Mouse (Mus musculus): ENCODE data around the gene 1700012B09Rik.
A peak's percentile ranks its signal among the peaks of the same experiment; 100 is the strongest.

The 1700012B09Rik gene

DNA sequence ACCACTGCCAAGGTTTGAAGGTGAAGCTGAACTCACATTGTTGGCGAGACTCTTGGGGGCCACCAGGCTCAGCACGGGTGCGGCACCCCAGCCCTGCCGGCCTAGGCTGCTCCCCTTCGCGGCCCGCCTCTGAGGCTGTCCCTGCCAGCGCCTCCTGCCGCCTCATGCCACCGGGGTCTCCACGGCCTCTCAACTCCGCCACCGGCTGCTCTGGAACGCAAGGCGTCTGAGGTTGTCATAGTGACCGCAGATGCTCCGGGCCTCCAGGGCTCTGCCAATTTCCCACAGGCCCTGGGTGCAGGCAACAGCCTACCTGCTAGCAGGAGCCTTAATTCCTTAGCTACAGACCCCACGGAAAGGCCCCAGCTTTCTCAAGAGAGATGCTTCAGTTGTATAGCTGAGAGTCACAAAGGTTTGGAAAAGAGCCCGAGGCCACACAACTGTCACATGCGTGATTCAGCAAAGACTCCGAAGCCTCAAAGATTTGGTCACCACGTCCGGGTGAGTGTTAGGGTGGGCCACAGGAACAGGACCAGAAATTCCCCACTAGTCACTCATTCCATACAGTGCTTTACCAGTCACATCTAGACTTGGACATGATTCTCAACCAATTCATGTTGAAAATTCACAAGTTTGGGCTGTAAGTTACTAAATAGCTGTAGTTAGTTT lies at the start of gene 1700012B09Rik:
Gene 1700012B09Rik, minus strand, starts transcription at position 228 of the 669 bp plus-strand sequence.
- DNase-seq (ENCODE audit: low spot score), result no peak

DNA sequence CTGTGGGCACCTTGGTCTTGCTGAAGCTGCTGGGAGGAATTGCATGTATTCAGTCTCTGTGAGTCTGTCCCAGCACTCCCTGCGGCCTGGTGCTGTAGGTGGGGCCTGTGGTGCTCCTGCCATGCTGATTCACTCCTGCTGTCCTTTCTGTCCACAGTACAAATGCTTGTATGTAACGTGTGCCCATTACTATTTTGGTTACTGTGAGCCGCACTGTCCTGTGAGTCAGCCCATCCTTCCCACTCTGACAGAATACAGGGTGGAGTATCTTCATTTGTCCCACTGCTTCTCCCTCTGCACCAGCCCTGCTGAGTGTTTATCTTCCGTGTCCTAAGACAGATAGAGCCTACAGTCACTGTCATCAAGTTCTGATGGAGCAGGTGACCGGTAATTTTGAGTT lies 39.3 kb upstream of the 1700012B09Rik start:
- no peak for DNase-seq (ENCODE audit: low spot score)

DNA sequence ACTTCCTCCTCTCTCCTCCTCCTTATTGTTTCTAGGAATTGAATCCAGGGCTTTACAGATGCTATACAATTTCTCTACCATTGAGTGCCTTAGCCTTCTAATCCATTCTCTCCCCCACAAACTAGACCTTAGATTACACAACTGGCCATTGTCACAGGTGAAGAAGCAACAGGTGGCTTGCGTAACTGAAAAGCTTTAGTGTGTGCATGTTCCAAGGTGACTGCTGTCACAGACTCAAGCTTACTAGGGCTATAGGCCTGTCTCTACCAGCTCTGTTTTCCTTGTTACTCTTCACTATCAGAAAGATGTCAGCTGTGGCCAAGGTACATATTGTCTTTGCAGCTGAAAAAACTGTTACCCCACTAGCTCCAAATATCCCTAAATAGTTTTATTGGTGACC lies 36.0 kb upstream of the 1700012B09Rik start:
- DNase-seq (ENCODE audit: low spot score), result no peak

DNA sequence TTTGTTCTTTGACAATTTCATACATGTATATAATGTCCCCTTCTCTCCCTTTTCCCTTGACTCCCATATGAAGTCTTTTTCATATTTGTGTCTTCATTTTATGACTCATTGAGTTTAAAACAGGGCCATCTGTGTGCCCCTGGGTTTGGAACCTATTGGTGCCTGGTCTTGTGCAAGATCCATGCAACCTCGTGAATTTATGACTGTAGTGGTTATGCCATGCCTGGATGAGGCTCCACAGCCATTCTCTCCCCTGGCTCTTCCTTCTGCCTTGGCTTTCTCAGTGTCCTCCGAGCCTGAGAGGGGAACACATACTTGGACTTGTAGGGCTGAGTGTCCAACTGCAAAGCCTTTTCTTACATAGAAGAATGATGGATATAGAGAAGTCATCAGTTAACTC lies 34.9 kb upstream of the 1700012B09Rik start:
- no peak for DNase-seq (ENCODE audit: low spot score)

DNA sequence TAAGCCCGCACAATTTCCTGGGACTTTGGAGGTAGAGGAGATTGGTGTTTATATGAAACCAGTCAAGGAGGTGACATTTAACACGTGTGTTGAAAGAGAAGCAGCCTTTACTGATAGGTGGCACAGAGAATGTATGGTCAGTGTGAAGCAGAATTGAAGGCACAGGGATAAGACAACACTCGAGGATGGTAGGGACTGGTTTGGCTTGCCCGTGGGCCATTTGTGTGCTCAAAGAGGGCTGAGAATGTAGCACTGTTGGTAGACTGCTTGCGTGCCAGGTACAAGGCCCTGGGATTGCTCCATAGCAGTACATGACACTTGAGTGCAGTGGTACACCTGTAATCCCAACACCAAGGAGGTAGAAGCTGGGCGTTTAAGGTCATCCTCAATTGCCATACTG lies 16.5 kb upstream of the 1700012B09Rik start:
- DNase-seq (ENCODE audit: low spot score), result no peak

DNA sequence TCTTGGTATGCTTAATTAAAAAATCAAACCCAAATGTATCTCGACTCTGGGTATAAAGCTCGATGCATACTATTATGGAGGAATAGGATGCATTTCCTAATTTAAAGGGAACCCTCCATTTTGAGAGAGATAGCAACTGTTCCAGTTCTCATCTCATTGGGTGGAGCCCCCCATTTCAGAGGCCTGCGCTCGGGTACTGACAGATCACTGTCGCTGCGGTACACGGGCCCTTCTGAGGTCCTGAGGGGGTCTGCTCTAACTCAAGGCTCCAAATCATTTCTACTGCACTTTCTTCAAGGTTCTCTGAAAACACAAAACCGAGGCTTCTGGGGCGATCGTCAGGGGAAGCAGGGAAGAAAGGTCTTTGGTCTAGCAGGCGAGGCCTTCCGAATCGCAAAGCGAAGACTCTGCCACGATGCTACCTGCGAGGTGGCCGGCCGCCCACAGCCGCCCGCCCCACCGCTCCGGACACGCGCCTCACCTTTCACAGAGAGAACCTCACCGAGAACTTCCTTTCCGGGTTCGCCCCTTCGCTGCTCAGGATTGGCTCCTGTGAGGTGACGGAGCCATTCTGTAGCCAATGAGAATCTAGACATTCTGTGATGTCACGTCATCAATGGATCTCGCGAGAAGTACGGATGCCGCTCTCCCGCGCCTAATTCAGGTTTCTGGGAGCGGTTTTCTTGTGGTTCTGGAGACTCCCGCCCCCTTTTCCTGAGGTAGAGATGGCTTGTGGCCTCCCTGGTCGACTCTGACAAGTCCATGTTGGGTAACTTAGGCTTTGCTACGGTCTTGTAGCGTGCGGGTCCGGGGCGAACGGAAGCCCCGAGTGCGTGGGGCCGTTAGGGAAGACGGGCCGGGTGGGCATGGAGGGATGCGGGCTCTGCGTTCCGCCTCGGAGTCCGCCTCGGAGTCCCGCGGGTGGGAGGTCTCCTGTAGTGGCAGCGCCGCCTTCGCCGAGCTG lies 13.5 kb upstream of the 1700012B09Rik start, which contains the start of the genes Mre11a and Ankrd49:
Gene Mre11a, plus strand, starts transcription at position 616 of the 964 bp plus-strand sequence.
Gene Ankrd49, minus strand, starts transcription at position 818 of the 964 bp plus-strand sequence.
- DNase-seq (ENCODE audit: low spot score), result peak; percentile 86

DNA sequence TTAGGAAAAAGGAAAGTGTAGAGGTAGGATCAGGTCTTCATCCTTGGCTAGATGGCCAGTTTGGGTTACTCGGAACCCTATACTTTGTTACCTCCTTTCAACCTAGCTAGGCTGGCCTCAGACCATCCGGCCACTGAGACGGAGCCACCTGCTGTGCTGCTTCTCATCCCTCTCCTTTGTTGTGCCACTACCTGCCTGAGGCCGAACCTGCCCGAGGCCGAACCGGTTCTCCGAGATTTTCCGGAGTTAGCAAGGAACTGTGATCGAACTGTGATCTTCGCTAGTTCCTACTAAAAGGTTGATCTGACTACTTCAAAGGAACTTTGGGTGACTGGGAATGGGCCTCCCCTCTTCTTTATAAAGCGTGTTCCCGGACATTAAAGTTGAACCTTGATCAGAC lies 7.5 kb upstream of the 1700012B09Rik start:
- no peak for DNase-seq (ENCODE audit: low spot score)

DNA sequence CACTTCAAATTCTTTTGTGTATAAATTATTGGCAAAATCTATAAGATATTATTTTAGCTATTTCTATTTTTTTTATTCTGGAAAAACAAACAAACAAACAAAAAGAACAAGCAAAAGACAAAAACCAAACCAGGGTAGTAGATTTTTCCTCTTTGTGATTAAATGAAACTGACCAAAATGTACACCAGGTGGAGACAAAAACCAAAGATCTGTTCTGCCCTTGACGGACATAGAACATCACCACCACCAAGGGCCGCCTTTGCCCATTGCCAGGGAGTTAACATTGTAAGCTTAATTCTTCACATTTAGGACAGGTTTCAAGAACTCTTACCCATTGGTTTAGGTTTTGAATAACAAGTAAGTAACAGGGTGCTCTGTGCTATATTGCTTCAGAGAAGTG lies 3.0 kb upstream of the 1700012B09Rik start:
- no peak for DNase-seq (ENCODE audit: low spot score)

DNA sequence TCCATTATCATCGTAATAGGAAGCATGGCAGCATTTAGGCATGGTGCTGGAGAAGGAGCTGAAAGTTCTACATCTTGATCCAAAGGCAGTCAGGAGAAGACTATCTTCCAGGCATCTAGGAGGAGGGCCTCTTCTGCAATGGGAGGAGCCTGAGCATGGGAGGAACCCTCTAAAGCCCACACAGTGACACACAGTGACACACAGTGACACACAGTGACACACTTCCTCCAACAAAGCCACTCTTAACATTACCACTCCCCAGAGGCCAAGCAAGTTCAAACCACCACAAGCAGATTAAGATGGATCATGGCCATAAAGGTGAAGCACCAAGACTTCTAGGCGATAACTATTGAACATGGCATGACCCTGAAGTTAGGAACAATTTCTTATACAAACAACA lies 1.2 kb upstream of the 1700012B09Rik start:
- DNase-seq (ENCODE audit: low spot score), result no peak

DNA sequence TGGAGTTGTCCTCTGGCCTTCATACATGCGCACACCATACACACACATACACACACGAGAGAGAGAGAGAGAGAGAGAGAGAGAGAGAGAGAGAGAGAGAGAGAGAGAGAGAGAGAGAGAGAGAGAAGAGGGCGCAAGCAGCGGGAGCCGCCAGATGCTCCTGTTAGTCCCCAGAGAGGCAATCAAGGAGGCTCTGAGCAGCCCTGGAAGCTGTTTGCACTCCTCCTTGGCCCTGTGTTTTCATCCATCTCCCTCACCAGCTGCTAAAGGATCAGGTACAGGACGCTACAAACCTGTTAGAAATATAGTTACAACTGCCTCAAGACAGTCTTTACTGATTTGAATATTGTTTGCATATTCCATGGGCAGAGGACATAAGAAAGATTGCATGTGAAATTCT lies 1.0 kb downstream of the 1700012B09Rik start:
- DNase-seq (ENCODE audit: low spot score), result no peak

DNA sequence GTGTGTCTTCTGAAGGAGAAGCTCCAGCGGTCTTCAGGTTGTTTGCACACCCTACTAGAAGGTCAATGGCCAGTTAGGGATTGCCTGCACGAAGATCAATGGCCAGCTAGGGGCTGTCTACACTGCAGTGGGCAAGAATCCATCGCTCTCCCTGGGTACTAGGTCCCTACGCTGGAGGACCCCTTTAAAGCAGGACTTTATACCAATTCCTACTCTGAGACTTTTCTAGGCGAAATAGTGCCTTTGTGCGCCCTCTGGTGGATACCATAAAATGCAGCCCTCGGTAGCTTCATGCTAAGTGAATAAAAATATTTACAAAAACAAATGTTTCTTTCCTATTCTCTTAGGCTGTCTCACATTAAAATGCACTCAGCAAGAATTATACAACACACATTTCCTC lies 6.1 kb downstream of the 1700012B09Rik start:
- DNase-seq (ENCODE audit: low spot score), result peak; percentile 40

DNA sequence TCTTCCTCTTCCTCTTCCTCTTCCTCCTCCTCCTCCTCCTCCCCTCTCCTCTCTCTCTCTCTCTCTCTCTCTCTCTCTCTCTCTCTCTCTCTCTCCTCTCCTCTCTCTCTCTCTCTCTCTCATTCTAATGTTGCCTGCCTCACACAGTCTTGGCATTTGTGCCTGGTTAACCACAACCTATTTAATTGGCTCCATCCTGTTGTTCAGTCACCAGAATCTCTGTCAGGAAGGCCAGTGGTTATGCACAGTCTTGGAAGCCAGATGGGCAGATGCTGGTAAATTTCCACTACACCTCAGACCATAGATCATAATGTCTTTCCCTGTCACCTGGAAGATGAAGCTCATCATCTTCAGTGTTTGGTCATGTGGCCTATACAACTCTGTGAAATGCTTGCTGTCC lies 11.6 kb downstream of the 1700012B09Rik start:
- DNase-seq (ENCODE audit: low spot score), result no peak

DNA sequence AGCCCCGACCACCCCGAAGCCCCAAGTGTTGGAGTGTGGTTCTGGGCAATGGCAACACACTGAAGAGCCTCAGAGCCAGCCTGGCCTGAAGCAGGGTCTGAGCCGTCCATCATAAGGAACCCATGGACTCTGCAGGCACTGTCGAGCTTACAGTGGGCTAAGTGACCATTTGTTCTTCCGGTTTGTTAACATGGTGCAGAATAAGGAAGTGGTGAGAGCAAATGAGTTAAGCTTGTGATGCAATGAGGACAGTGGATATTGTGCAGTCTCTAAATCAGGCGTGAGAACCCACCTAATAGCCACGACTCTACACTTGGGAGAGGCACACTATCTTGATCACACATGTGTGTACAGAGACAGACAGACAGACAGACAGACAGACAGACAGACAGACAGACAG lies 12.2 kb downstream of the 1700012B09Rik start:
- no peak for DNase-seq (ENCODE audit: low spot score)

DNA sequence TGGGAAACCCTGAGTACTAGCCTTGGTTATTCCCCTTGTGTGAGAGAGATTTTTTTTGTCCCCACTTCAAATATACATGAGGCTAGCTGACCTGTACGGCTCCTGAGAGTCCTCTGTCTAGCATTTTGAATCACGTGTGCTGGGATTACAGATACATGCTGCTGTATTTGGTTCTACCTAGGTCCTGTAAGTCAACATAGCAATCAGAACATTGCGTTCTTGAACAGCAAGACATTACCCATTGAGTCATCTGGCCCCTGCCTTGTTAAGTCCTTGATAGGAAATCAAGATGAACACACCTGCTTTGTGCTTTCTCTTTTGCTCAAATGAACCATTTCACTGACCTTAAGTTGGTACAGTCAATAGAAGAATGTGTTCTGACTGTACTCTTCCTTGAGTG lies 16.4 kb downstream of the 1700012B09Rik start:
- no peak for DNase-seq (ENCODE audit: low spot score)

DNA sequence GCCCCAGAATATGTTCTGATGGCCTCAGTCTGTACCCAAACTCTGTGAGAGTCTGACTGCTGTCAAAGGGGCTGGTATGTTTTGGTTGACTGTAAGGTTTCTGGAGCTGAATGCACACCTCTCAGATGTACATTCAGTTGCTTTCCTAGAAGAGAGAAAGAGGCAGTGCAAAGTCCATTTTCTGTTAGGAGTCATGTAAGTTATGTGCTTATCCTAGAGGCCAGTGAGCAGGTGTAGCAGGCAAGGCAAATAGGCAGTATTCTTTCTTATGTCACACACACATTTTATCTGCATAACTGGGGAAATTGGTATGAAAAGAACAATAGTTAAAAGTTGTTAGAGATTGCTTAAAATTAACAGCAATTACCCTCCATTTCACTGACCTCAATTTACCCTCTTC lies 16.9 kb downstream of the 1700012B09Rik start:
- DNase-seq (ENCODE audit: low spot score), result no peak

DNA sequence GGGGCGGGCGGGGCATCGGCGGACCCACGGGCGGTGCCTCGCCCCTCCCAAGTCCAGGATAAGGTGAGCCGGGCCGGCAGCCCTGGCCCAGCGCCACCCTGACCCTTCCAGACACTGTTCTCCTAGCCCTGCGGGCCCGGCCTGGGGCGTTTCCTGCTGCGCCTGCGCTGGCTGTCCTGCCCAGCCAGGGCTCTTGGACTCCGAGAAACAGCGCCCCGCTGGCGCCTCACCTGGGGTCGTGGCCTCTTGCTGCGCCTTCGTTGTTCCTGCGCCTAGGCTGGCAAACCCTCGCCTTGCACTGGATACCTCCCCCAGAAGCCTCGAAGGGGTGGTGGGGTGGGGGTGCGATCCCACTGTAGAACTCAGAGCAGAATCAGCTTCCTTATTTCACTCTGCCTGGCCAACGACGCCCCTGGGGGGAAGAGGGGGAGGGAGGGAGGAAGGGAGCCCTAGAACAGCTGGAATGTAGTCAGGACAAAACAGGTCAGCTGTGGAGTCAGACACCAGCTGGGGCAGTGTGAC lies 18.8 kb downstream of the 1700012B09Rik start, which contains the start of gene Fut4:
Gene Fut4, minus strand, starts transcription at position 393 of the 522 bp plus-strand sequence.
- DNase-seq (ENCODE audit: low spot score), result peak; percentile 41

DNA sequence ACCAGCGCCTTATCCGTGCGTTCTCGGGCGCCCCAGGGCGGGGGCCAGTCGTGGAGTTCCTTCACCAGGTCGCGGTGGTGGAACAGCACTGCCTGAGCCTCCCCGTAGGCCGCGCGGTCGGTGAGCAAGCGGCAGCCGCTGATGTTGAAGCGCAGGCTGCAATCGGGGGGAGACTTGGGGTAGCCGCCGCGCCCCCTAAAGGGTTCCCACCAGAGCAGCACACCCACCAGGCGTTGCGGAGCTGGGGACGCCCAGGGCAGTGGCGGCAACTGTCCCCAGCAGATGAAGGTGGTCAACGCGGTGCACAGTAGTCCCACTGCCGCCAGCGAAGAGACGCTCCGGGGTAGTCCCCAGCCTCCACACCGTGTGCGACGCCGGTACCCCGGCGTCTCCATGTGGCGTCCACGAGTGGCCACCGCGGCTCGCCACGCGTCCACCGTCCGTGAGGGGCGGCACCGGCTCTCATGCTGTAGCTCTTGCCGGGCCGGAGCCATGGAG lies 19.3 kb downstream of the 1700012B09Rik start:
- peak; percentile 13 for DNase-seq (ENCODE audit: low spot score)

DNA sequence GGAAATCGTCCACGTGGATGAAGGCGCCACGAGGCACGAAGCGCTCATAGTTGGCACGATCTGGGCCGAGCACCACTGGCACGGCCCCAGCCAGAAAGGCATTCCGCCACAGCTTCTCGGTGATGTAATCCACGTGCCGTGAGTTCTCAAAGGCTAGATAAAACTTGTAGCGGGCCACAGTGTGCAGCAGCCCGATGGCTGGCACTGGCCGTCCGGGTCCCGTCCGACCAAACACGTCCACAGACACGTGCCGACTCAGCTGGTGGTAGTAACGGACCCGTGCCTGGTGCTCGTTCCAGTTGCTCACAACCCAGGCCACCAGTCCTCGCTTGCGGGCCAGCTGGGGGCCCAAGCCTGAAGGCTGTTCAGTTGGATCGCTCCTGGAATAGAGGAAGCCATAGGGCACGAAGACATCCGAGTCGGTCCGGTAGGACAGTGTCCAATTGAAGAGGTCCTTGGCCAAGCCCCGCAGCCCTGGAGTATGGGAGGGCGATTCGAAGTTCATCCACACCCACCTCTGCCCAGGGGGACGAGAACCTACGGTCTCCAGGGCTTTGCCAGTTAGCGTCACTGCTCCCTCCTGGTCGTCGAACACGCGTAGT lies 19.8 kb downstream of the 1700012B09Rik start:
- no peak for DNase-seq (ENCODE audit: low spot score)

DNA sequence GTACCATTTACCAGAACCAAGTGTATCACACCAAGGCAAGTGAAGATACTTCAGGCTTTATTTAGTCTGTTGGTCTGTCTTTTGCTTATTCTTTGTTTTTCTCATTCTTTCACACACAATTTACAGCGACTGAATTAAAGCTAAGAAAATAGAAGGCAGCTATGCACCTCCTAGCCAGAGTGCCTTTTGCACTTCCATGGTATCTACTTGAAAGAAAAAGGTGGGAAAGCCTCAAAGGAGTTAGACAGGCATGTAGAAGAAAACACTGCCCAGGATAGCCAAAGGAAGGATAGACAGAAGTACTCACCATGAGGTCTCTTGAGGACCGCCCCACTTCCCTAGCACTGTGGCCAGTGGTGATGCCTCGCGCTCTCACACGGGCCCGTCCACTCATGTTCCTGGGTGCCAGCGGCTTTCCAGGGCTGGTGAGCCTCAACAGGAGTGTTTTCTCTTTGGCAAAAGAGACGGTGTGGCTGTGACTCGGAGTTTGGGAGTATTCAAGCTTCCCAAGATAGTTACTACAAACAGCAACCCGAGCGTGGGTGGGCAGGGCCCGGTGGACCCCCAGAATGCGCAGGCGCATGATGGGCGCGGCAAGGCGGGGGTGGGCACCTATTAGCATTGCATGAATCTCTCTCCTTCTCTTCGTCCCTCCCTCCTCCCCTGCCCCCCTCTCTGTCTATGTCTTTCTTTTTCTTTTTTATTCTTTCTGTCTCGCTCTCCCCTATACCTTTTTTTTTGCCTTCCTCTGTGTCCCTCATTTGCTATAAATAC lies 30.5 kb downstream of the 1700012B09Rik start, which contains the start of gene Piwil4:
Gene Piwil4, minus strand, starts transcription at position 583 of the 774 bp plus-strand sequence.
- DNase-seq (ENCODE audit: low spot score), result no peak

DNA sequence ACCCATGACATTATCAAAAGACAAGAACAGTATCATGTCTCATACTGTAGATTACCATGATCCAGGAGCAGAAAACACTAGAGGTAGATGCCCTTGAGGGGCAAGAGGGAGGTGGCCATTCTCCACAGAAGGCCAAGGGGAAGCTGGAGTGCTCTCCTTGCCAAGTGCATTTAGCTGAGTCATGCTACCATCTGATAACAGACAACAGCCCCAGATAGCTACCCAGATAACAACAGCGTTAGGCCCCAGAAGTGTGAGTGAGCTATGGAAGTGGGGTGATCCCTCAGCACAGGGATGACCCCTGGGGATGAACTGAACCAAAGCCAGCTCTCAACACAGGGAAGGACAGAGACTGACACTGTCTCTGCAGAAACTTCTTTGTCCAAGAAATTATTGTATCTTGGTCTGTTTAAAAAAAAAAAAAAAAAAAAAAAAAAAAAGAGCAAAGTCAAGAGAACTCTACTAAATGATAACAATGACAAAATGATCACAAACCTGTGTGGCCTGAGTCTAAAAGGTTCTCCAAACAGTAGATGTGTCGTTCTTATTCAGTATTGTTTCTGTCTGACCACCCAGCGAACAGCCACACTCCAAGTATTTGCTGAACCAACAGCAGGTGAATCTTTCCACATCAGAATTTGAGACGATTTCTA lies 31.2 kb downstream of the 1700012B09Rik start:
- DNase-seq (ENCODE audit: low spot score), result no peak
